Mouse (Mus musculus) liver, embryonic 18 days (tissue): ENCODE measurements around the gene Psmb1. TPM values are rescaled to one million over a fixed set of nuclear protein-coding genes. Genes with fewer than 3 reads are reported as not detected.

ENCODE experiments used
- polyA plus RNA-seq: library from polyadenylated mRNA; depleted of rRNA; stranded (reverse); fragments of >200 nt; gene quantifications from 2 replicates; pipeline ENCODE4 v1.2.3, GENCODE M21; 2012; rRNA removed

Psmb1 gene
- polyA plus RNA-seq, result 70.0 and 90.4 TPM in 2 replicates

GRCm38 (mm10) chr17:15499656-15500394 is at the start of gene Psmb1, which contains the start of gene Tbp:
TSS of gene Psmb1 (minus strand) at chr17:15499751.
TSS of gene Tbp (plus strand) at chr17:15499888.

GRCm38 (mm10) chr17:15526986-15527810 is 27.6 kb upstream of the Psmb1 start, which contains the start of gene Pdcd2:
TSS of gene Pdcd2 (minus strand) at chr17:15527301.

Other genes starting within 250 kb of the Psmb1 start
- 1.4 and 1.8 TPM in 2 replicates for gene Dll1, start 122.9 kb downstream of the Psmb1 start, polyA plus RNA-seq
- 4.9 and 5.2 TPM in 2 replicates for gene Fam120b, start 103.5 kb downstream of the Psmb1 start, polyA plus RNA-seq
- gene Tbp, start 137 bp upstream of the Psmb1 start, polyA plus RNA-seq, result 17.0 and 19.9 TPM in 2 replicates
- 10.7 and 11.3 TPM in 2 replicates for gene Pdcd2, start 27.6 kb upstream of the Psmb1 start, polyA plus RNA-seq
- gene Prdm9, start 64.6 kb upstream of the Psmb1 start, polyA plus RNA-seq, result 1.9 and 2.2 TPM in 2 replicates
- 3.6 and 4.2 TPM in 2 replicates for gene Chd1, start 205.2 kb upstream of the Psmb1 start, polyA plus RNA-seq